Mouse (Mus musculus): Measurements from ENCODE around the gene Nrsn1.
"Not testable (repeated sequence)": the region's sequence is repeated elsewhere in the genome, so short reads cannot be mapped to it uniquely, and the experiment has no call there.

Nrsn1 gene

DNA sequence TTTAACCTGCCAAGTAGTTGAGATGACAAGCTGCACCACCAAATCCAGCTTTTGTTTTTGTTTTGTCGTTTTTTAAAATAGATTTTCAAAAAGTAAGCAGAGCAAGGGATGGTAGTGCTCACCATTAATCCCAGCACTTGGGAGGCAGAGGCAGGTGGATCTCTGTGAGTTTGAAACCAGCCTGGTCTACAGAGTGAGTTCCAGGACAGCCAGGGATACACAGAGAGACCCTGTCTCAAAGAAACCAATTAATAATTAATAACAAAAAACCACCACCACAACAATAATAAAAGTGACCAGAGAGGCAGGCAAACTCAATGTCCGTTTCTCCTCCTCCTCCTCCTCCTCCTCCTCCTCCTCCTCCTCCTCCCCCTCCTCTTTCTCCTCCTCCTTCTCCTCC is at the start of gene Nrsn1:
Gene Nrsn1, minus strand, starts transcription at position 101 of the 400 bp plus-strand sequence.
- DNase-seq (ENCODE audit: low spot score in 2 of 2): not testable (repeated sequence)

DNA sequence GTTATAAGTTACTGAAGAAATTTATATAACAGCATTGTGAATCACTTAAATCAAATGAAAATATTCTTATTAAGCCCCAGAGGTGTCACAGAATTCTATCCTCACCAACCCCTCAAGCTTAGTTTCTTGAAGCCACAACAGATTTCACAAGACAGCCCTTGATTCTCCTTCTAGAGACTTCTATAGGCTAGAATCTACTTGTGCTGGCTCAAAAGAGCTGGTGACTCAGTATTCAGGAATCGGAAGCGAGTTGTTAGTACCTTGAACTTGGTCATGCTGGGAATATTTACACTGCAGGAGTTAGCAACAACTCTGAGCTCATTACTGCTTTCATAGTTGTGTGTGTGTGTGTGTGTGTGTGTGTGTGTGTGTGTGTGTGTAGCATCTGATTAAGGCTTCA is 41.8 kb upstream of the Nrsn1 start:
- DNase-seq (ENCODE audit: low spot score in 2 of 2): no peak

GRCm38 (mm10) chr13:25310068-25310467 is 39.8 kb upstream of the Nrsn1 start:
- DNase-seq (ENCODE audit: low spot score in 2 of 2): no peak

DNA sequence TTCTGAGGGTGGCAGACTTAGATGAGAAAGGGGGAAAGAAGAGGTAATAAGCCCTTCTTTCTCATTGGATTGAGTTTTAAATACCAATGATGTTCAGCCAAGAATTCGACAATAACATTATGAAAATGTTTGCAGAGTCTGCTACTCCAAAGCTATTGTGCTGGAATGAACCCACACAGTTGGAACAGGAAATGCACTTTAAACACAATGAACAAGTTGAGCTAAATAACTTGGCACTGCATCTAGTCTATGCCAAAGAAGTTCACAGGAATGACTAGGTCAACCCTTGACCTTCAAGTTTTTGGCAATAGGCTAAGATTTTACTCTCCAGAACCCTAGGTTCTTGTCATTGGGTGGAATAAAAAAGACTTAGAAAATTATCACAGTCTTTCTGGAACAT is 18.4 kb upstream of the Nrsn1 start:
- DNase-seq (ENCODE audit: low spot score in 2 of 2): no peak

DNA sequence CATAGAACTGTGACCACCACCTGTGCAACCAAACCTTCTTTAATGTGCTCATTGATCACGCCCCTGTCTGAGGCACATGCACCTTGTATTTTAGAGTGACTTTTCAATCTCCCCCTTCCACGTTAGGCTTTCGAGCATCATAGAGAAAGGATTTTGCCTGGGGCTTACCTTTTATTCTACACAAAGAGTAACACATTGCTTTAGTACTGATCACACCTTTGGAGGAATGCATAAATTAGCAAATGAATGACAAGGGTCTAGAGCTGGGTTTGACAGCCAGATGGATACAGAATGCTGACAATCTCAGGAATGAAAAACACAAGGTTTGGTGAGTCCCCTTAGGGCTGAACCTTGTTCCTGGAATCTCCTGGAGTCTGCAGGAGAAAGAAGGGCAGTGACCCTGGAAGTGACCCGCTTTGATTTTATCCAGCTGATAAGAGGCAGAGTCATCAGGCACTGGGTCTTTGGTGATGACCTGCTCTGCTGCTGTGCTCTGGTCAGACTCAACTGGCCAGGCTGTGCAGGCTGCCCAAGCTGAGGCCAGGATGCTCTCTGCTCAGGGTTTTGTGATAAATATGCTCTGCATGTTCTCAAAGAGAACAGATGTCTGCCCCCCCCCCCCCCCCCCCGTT is 4.7 kb upstream of the Nrsn1 start:
- DNase-seq (ENCODE audit: low spot score in 2 of 2): no peak

GRCm38 (mm10) chr13:25272189-25272588 is 1.9 kb upstream of the Nrsn1 start:
- DNase-seq (ENCODE audit: low spot score in 2 of 2): no peak

DNA sequence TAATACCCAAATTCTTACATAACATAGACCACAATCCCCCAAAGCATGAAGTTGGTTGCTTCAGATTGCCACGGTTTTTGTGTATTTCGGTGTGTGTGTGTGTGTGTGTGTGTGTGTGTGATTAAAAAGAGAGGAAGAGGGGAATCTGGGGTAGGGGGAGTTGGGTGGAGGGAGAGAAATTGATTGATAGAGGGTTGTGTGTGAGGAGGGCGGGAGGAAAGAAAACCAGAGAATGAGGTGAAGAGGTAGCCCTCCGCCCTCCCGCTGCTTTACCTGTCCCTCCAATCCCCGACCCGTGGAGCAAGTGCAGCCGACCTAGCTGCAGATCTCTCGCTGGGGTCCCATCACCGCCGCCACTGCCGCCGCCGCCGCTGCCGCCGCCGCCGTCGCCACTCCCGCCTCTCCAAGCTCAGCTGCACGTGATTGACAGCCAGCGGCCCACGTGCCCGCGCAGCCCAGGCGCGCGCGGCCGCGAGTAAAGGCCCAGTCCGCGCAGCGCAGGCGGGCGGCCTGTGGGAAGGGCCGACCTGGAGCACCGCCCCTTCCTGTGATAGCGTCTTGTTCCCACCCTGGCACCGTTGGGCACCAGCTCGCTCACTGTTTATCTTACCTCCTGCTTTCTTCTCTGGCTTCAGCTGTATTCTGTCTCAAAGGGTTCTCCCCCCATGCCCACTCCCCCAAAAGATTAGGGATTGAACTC is 583 bp downstream of the Nrsn1 start:
- peak; percentile 32 to 71 for DNase-seq (ENCODE audit: low spot score in 2 of 2)

GRCm38 (mm10) chr13:25269039-25269438 is 1.3 kb downstream of the Nrsn1 start:
- DNase-seq (ENCODE audit: low spot score in 2 of 2): peak in 1 of 2 experiments; percentile 19

DNA sequence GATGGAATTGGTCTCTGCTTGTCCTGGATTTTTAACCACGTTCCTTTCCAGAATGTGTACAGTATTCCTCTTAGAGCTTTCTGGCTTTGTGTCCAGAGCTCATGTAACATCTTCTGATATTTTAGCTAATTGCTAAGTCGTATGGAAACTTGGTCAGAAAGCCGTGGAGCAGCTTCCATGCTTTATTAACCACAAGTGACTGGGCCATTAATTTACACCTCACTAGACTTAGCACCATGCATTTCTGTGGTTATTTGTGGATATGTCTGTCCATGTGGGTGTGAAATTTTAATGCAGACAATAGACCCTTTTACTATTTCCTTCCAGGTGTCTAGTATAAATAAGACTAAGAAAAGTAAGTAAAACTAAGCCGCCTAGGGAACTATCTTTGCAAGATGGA is 7.6 kb downstream of the Nrsn1 start:
- no peak for DNase-seq (ENCODE audit: low spot score in 2 of 2)

DNA sequence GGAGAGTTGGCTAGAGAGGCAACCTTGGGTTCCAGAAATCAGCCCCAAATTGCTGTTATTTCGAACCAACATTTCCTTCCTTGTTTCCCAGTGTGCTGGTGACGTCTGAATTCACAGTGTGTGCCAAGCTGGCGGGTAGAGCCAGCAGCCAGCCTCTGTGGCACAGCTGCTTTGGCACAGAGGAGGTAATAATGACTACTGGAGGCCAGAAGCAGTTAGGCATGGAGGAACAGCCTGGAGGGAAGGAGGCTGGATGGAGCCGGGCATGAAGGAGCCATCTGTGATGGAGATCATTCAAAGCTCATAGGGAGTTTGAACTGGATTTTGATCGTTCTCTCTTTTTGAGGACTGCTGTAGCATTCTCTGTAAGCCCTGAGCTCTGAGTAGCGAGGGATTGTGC is 12.7 kb downstream of the Nrsn1 start:
- peak in 1 of 2 experiments; percentile 2 for DNase-seq (ENCODE audit: low spot score in 2 of 2)

DNA sequence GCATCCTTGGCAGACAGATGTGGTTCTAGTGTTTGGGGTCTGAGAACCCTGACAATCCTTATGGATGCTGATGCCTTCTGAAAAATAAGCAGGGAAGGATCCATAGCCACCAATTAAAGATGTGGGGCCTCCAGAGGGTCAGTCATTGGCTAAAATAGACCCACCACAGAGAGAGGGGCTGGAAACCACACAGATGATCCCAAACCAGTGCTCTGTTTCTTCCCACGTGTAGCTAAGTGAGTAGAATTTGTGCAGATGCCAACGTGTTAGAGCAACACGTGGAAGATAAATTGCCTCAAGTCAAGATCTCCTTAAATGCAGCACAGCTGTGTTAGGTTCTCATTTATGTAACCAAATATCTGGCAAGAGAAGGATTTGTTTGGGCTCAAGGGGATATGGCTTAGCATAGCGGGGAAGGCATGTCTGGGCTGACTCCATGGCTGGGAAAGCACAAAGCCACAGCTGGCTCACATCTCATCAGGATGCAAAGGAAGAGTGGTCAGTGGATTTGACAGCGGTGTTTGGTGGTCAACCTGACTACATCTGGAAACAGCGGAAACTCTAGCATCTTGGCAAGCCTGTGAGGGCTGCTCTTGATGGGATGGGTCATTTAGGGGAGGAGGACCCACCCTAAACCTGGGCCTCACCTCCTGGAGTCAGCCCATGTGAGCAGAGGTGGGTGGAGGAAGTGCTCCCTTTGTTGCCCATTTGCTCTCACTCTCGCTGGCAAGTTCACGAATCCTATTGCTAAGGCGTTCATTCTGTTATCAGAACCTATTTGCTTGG is 15.6 kb downstream of the Nrsn1 start:
- DNase-seq (ENCODE audit: low spot score in 2 of 2): no peak

DNA sequence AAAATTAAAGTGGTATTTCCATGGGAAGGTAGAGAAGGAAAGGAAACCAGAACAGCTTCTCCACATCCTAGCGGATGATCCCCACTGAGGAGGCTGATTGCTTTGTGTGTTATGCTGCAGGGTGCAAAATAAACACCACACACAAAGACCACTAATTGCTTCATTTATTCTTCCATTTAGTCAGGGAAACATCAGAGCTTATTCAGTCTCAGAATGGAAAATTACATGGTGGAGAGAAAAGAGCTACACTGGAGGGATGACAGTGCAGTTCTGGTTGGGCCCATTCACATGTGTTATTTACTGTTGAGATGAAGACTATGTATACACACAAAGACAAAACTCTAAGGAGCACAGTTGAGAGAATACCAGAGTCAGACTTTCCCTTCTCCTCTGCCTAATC is 18.4 kb downstream of the Nrsn1 start:
- DNase-seq (ENCODE audit: low spot score in 2 of 2): no peak

GRCm38 (mm10) chr13:25220186-25220787 is 50.0 kb downstream of the Nrsn1 start:
- DNase-seq (ENCODE audit: low spot score in 2 of 2): no peak

GRCm38 (mm10) chr13:25218394-25218793 is 51.9 kb downstream of the Nrsn1 start:
- DNase-seq (ENCODE audit: low spot score in 2 of 2): no peak

- no peak for DNase-seq (ENCODE audit: low spot score in 2 of 2)
Measured at GRCm38 (mm10) chr13:25206950-25207349, 63.4 kb downstream of the Nrsn1 start.

All from cerebellum, postnatal 4 days (tissue).